Mouse (Mus musculus) brain, embryonic 14.5 days (tissue): Measurements from ENCODE around the gene Large1.

Source experiments
- CTCF ChIP-seq: fragments of 200-500 bp; IDR thresholded peaks from 2 replicates; pipeline ENCODE4 v1.5.1; 2012; ENCODE audit warnings: inconsistent platforms, mild to moderate bottlenecking, moderate library complexity, borderline replicate concordance; ENCODE audit not compliant: insufficient read depth, insufficient read length; ENCODE audit errors: extremely low read depth
- POLR2A ChIP-seq: fragments of 200-500 bp; IDR thresholded peaks from 2 replicates; pipeline ENCODE4 v1.6.1; 2012; ENCODE audit warnings: mild to moderate bottlenecking, inconsistent platforms, borderline replicate concordance; ENCODE audit not compliant: poor library complexity, insufficient read depth, insufficient read length, severe bottlenecking; ENCODE audit errors: extremely low read depth

GRCm38 (mm10) chr8:73161994-73162393, 191.3 kb downstream of the Large1 start:
- TF ChIP-seq POLR2A (no peak), CTCF (no peak)
